11 mouse cellular contexts compared by ENCODE assay signal in the genomic region with DNA sequence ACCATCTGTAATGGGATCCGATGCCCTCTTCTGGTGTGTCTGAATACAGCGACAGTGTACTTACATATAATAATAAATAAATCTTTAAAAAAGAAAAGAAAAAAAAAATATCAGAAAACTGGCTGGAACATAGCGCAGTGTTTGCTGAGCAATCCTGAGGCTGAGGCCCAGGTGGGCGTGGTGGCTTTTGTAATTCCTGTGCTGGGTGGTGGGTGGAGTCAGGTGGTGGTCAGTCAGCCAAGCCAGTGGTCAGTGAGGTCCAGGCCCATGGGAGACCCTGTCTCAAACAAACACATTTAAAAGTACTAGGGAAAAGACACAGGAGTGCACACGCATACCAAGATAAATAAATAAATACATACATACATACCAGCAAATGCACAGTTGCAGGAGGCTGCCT. TPM values are rescaled to one million over a fixed set of nuclear protein-coding genes. Genes with fewer than 3 reads are reported as not detected.
DNase-seq lines count a peak whose midpoint lies in the region; TF ChIP-seq lines count a peak whose summit lies in the region.
"Had no signal": no experiment of that assay in that cellular context is flagged by ENCODE, and none has a peak within 500 bp of the region (broad histone marks: within the 10 kb centered on the region; RNA-seq: fewer than 3 reads in every experiment).

No protein-coding gene starts in this region.

- TF ChIP-seq CTCF in cerebellum, adult 2 months (IDR thresholded peaks at IDR 0.05; ENCODE audit: borderline replicate concordance, insufficient read depth, low read depth, low read length): no peak

- peak; percentile 55 for DNase-seq in adrenal gland, postnatal 14 days
- DNase-seq in adrenal gland, adult 2 months: no peak
- peak; percentile 59 for DNase-seq in urinary bladder, postnatal 14 days (ENCODE audit: low spot score)
- DNase-seq in urinary bladder, postnatal 4 days (ENCODE audit: low spot score in 2 of 2): no peak
- DNase-seq in lung, adult 18-20 months: peak; percentile 67 to 72
- DNase-seq in cerebellum, adult 2 months: no peak
- no peak for DNase-seq in embryo, embryonic 10 days (ENCODE audit: low spot score)
- no peak for DNase-seq in left cerebral cortex, postnatal 25 days (ENCODE audit: low spot score in 2 of 2)

- no peak overlapping the region for H3K27ac ChIP-seq in cerebellum, adult 2 months (ENCODE audit: insufficient read depth, low read length)

- no peak overlapping the region for H3K4me3 ChIP-seq in cerebellum, adult 2 months (replicated peaks; ENCODE audit: insufficient read depth, low read depth, low read length)
- H3K4me3 ChIP-seq: erythroblast, embryonic 14.5 days had no signal

- no peak for TF ChIP-seq POLR2A in cerebellum, adult 2 months (IDR thresholded peaks at IDR 0.05; ENCODE audit: borderline replicate concordance, insufficient read depth, low read length)

- H3K4me1 ChIP-seq in cerebellum, adult 2 months (ENCODE audit: control insufficient read depth, insufficient read depth, low read length): no peaks in the 10 kb centered on the region; the same call in 1 of the 2 replicates

- WGBS in cerebellum, adult 2 months: 96% methylated on average over 5 of the region's 5 CpGs

- intact Hi-C loops in left cerebral cortex, postnatal 25 days (cut with DNase I): no loop called here

- no peaks in the 10 kb centered on the region for H3K27me3 ChIP-seq in cerebellum, adult 2 months (ENCODE audit: control insufficient read depth, insufficient read depth, low read length)

RNA-seq across cellular contexts. Expression of gene Pgd, which starts 5.5 kb away (rescaled TPM):
- 191 and 194 TPM in 2 replicates for total RNA-seq in adrenal gland, postnatal 14 days (2021)
- 100 to 1,000 TPM; 225 to 340 TPM for total RNA-seq in adrenal gland, adult 2 months (2021)
- polyA plus RNA-seq in adrenal gland, adult 2 months (2012; rRNA removed): 201 and 255 TPM in 2 replicates
- polyA plus RNA-seq in cerebellum, adult 2 months (2012; rRNA removed): 52.3 and 53.3 TPM in 2 replicates
- total RNA-seq in left cerebral cortex, postnatal 25 days (2021): 10 to 100 TPM; 33.1 to 33.5 TPM

RNA-seq across cellular contexts. Expression of gene Cenps, which starts 34.7 kb away (rescaled TPM):
- 10.6 and 13.0 TPM in 2 replicates for total RNA-seq in adrenal gland, postnatal 14 days (2021)
- 10 to 100 TPM; 11.5 to 13.0 TPM for total RNA-seq in adrenal gland, adult 2 months (2021)
- polyA plus RNA-seq in adrenal gland, adult 2 months (2012; rRNA removed): 0.35 and 2.7 TPM in 2 replicates
- polyA plus RNA-seq in cerebellum, adult 2 months (2012; rRNA removed): 6.3 and 6.4 TPM in 2 replicates
- total RNA-seq in left cerebral cortex, postnatal 25 days (2021): 10 to 100 TPM; 23.3 to 24.3 TPM

RNA-seq across cellular contexts. Expression of gene Cort, which starts 45.5 kb away (rescaled TPM):
- total RNA-seq in adrenal gland, postnatal 14 days (2021): 1.3 and 2.2 TPM in 2 replicates
- total RNA-seq in adrenal gland, adult 2 months (2021): 1 to 10 TPM; 1.2 TPM
- not detected in 2 replicates for polyA plus RNA-seq in adrenal gland, adult 2 months (2012; rRNA removed)
- 0.17 and 0.29 TPM in 2 replicates for polyA plus RNA-seq in cerebellum, adult 2 months (2012; rRNA removed)
- total RNA-seq in left cerebral cortex, postnatal 25 days (2021): 10 to 100 TPM; 13.7 to 14.1 TPM
- polyA plus RNA-seq: neural tube, embryonic 11.5 days; urinary bladder, adult 2 months had no signal

Comparison
In these comparisons a context has a peak if more than half of its experiments do, and no peak if none do; other contexts are left out.
1. DNase-seq: peak in adrenal gland, postnatal 14 days (single experiment), urinary bladder, postnatal 14 days (single experiment) and lung, adult 18-20 months (2 of 2); none in adrenal gland, adult 2 months (single experiment), urinary bladder, postnatal 4 days (0 of 2), cerebellum, adult 2 months (0 of 2), embryo, embryonic 10 days (single experiment) and left cerebral cortex, postnatal 25 days (0 of 2).